Mouse (Mus musculus) A20 (cell line): ENCODE measurements around the gene Ccdc136.
"Not testable (repeated sequence)": the region's sequence is repeated elsewhere in the genome, so short reads cannot be mapped to it uniquely, and the experiment has no call there.

Experiments
- DNase-seq: peaks from one replicate; pipeline ENCODE4 v3.0.0-alpha.2; 2011; ENCODE audit warnings: low read depth, low spot score

Gene Ccdc136

GRCm38 (mm10) chr6:29395910-29396713, at the start of gene Ccdc136:
TSS of gene Ccdc136 (plus strand) at chr6:29396309.
- peak; percentile 77 for DNase-seq

- not testable (repeated sequence) for DNase-seq
Observed at GRCm38 (mm10) chr6:29346512-29346911, 49.6 kb upstream of the Ccdc136 start.

GRCm38 (mm10) chr6:29347189-29347588, 48.9 kb upstream of the Ccdc136 start:
- no peak for DNase-seq

- DNase-seq, result peak; percentile 99
Observed at GRCm38 (mm10) chr6:29347665-29348370, 48.3 kb upstream of the Ccdc136 start, which contains the start of gene Calu. TSS of gene Calu (plus strand) at chr6:29348069.

GRCm38 (mm10) chr6:29348371-29348724, 47.8 kb upstream of the Ccdc136 start:
- no peak for DNase-seq

- peak; percentile 51 for DNase-seq
Observed at GRCm38 (mm10) chr6:29351613-29352012, 44.5 kb upstream of the Ccdc136 start.

- no peak for DNase-seq
Observed at GRCm38 (mm10) chr6:29352816-29353215, 43.3 kb upstream of the Ccdc136 start.

GRCm38 (mm10) chr6:29359386-29359785, 36.7 kb upstream of the Ccdc136 start:
- DNase-seq, result no peak

- no peak for DNase-seq
Observed at GRCm38 (mm10) chr6:29360211-29360610, 35.9 kb upstream of the Ccdc136 start.

GRCm38 (mm10) chr6:29362246-29363128, 33.6 kb upstream of the Ccdc136 start:
- DNase-seq, result no peak

GRCm38 (mm10) chr6:29363129-29363515, 33.0 kb upstream of the Ccdc136 start:
- DNase-seq, result no peak

- DNase-seq, result no peak
Observed at GRCm38 (mm10) chr6:29365277-29365676, 30.8 kb upstream of the Ccdc136 start.

GRCm38 (mm10) chr6:29377386-29377785, 18.7 kb upstream of the Ccdc136 start:
- no peak for DNase-seq

GRCm38 (mm10) chr6:29378678-29379077, 17.4 kb upstream of the Ccdc136 start:
- no peak for DNase-seq

- no peak for DNase-seq
Observed at GRCm38 (mm10) chr6:29379954-29380353, 16.2 kb upstream of the Ccdc136 start.

- no peak for DNase-seq
Observed at GRCm38 (mm10) chr6:29382442-29382841, 13.7 kb upstream of the Ccdc136 start.

- peak; percentile 87 for DNase-seq
Observed at GRCm38 (mm10) chr6:29388052-29388518, 8.0 kb upstream of the Ccdc136 start, which contains the start of gene Opn1sw. TSS of gene Opn1sw (minus strand) at chr6:29388468.

GRCm38 (mm10) chr6:29388606-29389080, 7.5 kb upstream of the Ccdc136 start:
- DNase-seq, result peak; percentile 82

- DNase-seq, result peak; percentile 21
Observed at GRCm38 (mm10) chr6:29389425-29389824, 6.7 kb upstream of the Ccdc136 start.

- DNase-seq, result not testable (repeated sequence)
Observed at GRCm38 (mm10) chr6:29390500-29390899, 5.6 kb upstream of the Ccdc136 start.

GRCm38 (mm10) chr6:29391241-29391640, 4.9 kb upstream of the Ccdc136 start:
- not testable (repeated sequence) for DNase-seq
